Mouse (Mus musculus): ENCODE results near the gene Elmo1.

GRCm38 (mm10) chr13:20290412-20290811 lies 200.0 kb downstream of the Elmo1 start:
- TF ChIP-seq CTCF (IDR thresholded peaks at IDR 0.05; ENCODE audit: low read depth, low read length) (no peak), POLR2A (IDR thresholded peaks at IDR 0.05; ENCODE audit: extremely low read depth, insufficient read depth, low read length) (no peak)

Data from liver, adult 2 months (tissue).